Mouse (Mus musculus): ENCODE measurements around the gene Usp7.
A peak's percentile ranks its signal among the peaks of the same experiment; 100 is the strongest.

Usp7 gene

GRCm38 (mm10) chr16:8791949-8792557 is at the start of gene Usp7:
Usp7 (minus strand) TSS chr16:8792308.
- DNase-seq: no peak

- DNase-seq: no peak
These were observed 48.4 kb upstream of the Usp7 start for GRCm38 (mm10) chr16:8840557-8840956.

GRCm38 (mm10) chr16:8838921-8839320 is 46.8 kb upstream of the Usp7 start:
- no peak for DNase-seq

GRCm38 (mm10) chr16:8837595-8837994 is 45.5 kb upstream of the Usp7 start:
- no peak for DNase-seq

- no peak for DNase-seq
These were observed 44.8 kb upstream of the Usp7 start for GRCm38 (mm10) chr16:8836876-8837275.

GRCm38 (mm10) chr16:8831241-8831640 is 39.1 kb upstream of the Usp7 start:
- peak; percentile 8 to 21 for DNase-seq

GRCm38 (mm10) chr16:8830431-8831211 is 38.5 kb upstream of the Usp7 start:
- peak; percentile 67 to 75 for DNase-seq

GRCm38 (mm10) chr16:8829564-8830359 is 37.7 kb upstream of the Usp7 start, which contains the start of gene 1810013L24Rik:
1810013L24Rik (plus strand) TSS chr16:8830100.
- peak; percentile 97 to 98 for DNase-seq

- no peak for DNase-seq
These were observed 36.8 kb upstream of the Usp7 start for GRCm38 (mm10) chr16:8828636-8829563.

- no peak for DNase-seq
These were observed 35.3 kb upstream of the Usp7 start for GRCm38 (mm10) chr16:8827366-8827765.

GRCm38 (mm10) chr16:8823661-8824060 is 31.6 kb upstream of the Usp7 start:
- DNase-seq: no peak

GRCm38 (mm10) chr16:8822586-8822985 is 30.5 kb upstream of the Usp7 start:
- no peak for DNase-seq

- no peak for DNase-seq
These were observed 29.3 kb upstream of the Usp7 start for GRCm38 (mm10) chr16:8821429-8821828.

GRCm38 (mm10) chr16:8817872-8818271 is 25.8 kb upstream of the Usp7 start:
- DNase-seq: no peak

- DNase-seq: no peak
These were observed 18.5 kb upstream of the Usp7 start for GRCm38 (mm10) chr16:8810399-8811127.

GRCm38 (mm10) chr16:8806703-8807102 is 14.6 kb upstream of the Usp7 start:
- DNase-seq: no peak

- no peak for DNase-seq
These were observed 3.8 kb upstream of the Usp7 start for GRCm38 (mm10) chr16:8795906-8796305.

- DNase-seq: no peak
These were observed 2.8 kb upstream of the Usp7 start for GRCm38 (mm10) chr16:8794952-8795351.

GRCm38 (mm10) chr16:8790886-8791285 is 1.2 kb downstream of the Usp7 start:
- DNase-seq: no peak

- DNase-seq: no peak
These were observed 7.4 kb downstream of the Usp7 start for GRCm38 (mm10) chr16:8784753-8785152.

GRCm38 (mm10) chr16:8783198-8783913 is 8.8 kb downstream of the Usp7 start:
- DNase-seq: no peak
